In the genomic region with DNA sequence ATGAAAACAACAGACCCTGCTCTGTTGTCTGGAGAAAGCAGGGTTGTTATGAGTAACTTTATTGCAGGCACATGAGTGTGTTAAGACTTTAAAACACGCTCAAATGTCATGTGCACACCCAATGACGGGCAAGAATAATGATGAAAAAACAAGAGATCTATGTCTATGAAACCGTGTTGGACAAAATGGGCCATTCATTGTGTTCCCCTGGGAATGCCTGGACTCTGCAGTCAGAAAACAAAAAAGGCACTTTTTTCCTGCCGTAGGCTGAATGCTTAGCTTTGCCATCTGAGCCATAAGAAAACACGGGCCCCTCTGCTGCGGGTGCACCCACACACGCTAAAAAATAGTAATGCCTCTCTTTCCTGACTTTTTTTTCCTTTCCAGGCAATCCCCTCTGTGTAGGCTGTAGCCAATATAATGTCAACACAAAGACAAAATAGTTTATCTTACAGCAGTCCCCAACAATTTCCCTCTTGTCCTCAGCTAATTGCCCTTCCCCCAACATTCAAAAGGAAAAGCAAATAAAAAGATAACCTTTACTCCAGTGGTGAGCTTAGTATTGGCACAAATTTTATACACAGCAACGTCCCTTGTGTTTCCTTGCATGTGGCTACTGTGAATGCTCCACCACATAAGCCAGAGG, we compare ENCODE assay signal across 7 mouse cellular contexts.
A peak's percentile ranks its signal among the peaks of the same experiment; 100 is the strongest.
DNase-seq lines count a peak whose midpoint lies in the region; ATAC-seq and TF ChIP-seq lines count a peak whose summit lies in the region.

No protein-coding gene starts in this region.

- no peaks in the 10 kb centered on the region for H3K9me3 ChIP-seq in heart, embryonic 14.5 days (ENCODE audit: control insufficient read depth, low read length)

- TF ChIP-seq POLR2A in thymus, adult 2 months (IDR thresholded peaks at IDR 0.05; ENCODE audit: control insufficient read depth, extremely low read depth, insufficient read depth, low read length, poor library complexity) = no peak

- no peak for TF ChIP-seq CTCF in thymus, adult 2 months (IDR thresholded peaks at IDR 0.05; ENCODE audit: borderline replicate concordance, control insufficient read depth, extremely low read depth, insufficient read depth, low read length, poor library complexity)

- H3K27me3 ChIP-seq in heart, embryonic 14.5 days (ENCODE audit: control insufficient read depth, insufficient read depth, low read length) = no peaks in the 10 kb centered on the region
- H3K27me3 ChIP-seq in thymus, adult 2 months (ENCODE audit: control insufficient read depth, insufficient read depth, low read length) = no peaks in the 10 kb centered on the region

- H3K4me2 ChIP-seq in heart, embryonic 14.5 days (ENCODE audit: low read length) = peak overlapping the region; percentile 7; the same call in 1 of the 2 replicates

- no peak overlapping the region for H3K4me3 ChIP-seq in heart, embryonic 14.5 days (ENCODE audit: control insufficient read depth in 1 of 2, insufficient read depth in 1 of 2, low read depth in 1 of 2, low read length in 2 of 2)
- H3K4me3 ChIP-seq in thymus, adult 2 months (ENCODE audit: control insufficient read depth, insufficient read depth, low read length) = no peak overlapping the region

- ATAC-seq in heart, embryonic 14.5 days (ENCODE audit: insufficient number of reproducible peaks, insufficient read depth, low FRiP score, low read depth) = no peak
- 0 out of 2 replicates have a peak, but pooled peaks have one; percentile 31 for ATAC-seq in megakaryocyte-erythroid progenitor cell, adult 5-6 weeks (replicated peaks; ENCODE audit: low FRiP score, low TSS enrichment, poor library complexity, severe bottlenecking)

- peak; percentile 12 for DNase-seq in right cerebral cortex, adult 18-20 months
- no peak for DNase-seq in right cerebral cortex, postnatal 4 days
- no peak for DNase-seq in thymus, adult 2 months
- no peak for DNase-seq in layer of hippocampus, postnatal 36 days
- DNase-seq in ovary, postnatal 36 days (ENCODE audit: low spot score) = no peak

- peaks cover 18 to 53% of the 10 kb centered on the region in 2 experiments for H3K4me1 ChIP-seq in heart, embryonic 14.5 days (ENCODE audit: control insufficient read depth in 2 of 2, insufficient read depth in 2 of 2, low read length in 2 of 2)
- no peaks in the 10 kb centered on the region for H3K4me1 ChIP-seq in thymus, adult 2 months (replicated peaks; ENCODE audit: control insufficient read depth, insufficient read depth, low read length)

- WGBS in heart, embryonic 14.5 days = 45% methylated on average over 8 of the region's 8 CpGs
- 91% methylated on average over 8 of the region's 8 CpGs for WGBS in thymus, adult 2 months

- H3K36me3 ChIP-seq in heart, embryonic 14.5 days (ENCODE audit: control insufficient read depth, insufficient read depth, low read length) = no peaks in the 10 kb centered on the region
- H3K36me3 ChIP-seq in thymus, adult 2 months (ENCODE audit: control insufficient read depth, insufficient read depth, low read length) = no peaks in the 10 kb centered on the region

- no peak overlapping the region for H3K9ac ChIP-seq in heart, embryonic 14.5 days (ENCODE audit: low read length)

- peak overlapping the region; percentile 42 to 64 for H3K27ac ChIP-seq in heart, embryonic 14.5 days (replicated peaks in 1 of 2; ENCODE audit: control insufficient read depth in 1 of 2, insufficient read depth in 1 of 2, low read depth in 2 of 2, low read length in 2 of 2)
- no peak overlapping the region for H3K27ac ChIP-seq in thymus, adult 2 months (ENCODE audit: control insufficient read depth, insufficient read depth, low read length)
